Comparison of ENCODE assay signal across 9 mouse cellular contexts in the genomic region with DNA sequence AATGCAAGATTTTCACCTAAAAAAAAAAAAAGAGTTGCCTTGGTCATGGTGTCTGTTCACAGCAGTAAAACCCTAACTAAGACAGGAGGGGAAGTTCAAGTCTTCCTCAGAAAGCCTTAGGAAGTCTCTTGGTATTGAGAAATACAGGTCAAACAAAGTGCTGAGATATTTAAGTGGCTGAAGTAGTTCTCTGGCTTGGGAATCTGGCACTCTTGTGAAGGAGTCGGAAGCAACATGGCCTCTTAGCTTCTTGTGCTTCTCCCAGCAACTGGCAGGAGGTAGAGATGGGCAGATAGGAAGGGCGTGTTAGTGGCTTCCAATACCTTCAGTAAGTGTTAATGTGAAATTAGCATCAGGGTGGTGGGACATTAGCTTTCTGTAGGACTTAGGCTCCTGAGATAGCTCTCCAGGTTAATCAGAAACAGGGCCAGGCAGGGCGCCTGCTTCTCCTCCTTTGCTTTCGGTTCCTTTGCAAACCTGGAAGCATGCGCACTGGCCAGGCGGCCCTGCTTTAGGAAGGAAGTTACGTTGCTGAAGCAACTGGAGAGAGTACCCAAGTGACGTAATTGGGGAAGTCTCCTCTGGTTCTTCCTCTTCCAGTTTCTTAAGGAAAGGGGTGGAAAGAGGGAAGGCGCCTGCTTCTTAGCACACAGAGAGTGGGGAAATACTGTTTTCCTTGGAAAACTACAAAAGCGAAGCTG. TPM values are rescaled to one million over a fixed set of nuclear protein-coding genes. Genes with fewer than 3 reads are reported as not detected.
A peak's percentile ranks its signal among the peaks of the same experiment; 100 is the strongest.
DNase-seq lines count a peak whose midpoint lies in the region.
"Had no signal": no experiment of that assay in that cellular context is flagged by ENCODE, and none has a peak within 500 bp of the region (broad histone marks: within the 10 kb centered on the region; RNA-seq: fewer than 3 reads in every experiment).

No protein-coding gene starts in this region.

- no peak overlapping the region for H3K4me3 ChIP-seq in hindbrain, embryonic 10.5 days
- H3K4me3 ChIP-seq: neural tube, embryonic 13.5 days had no signal

- no peaks in the 10 kb centered on the region for H3K4me1 ChIP-seq in hindbrain, embryonic 10.5 days (replicated peaks)

- peaks cover 6% of the 10 kb centered on the region; the same call in 1 of the 2 replicates for H3K9me3 ChIP-seq in hindbrain, embryonic 10.5 days

- DNase-seq in 416B (ENCODE audit: low read depth) = peak; percentile 25
- peak; percentile 31 to 40 for DNase-seq in B cell, adult 2 months
- peak; percentile 58 to 79 for DNase-seq in heart, adult 9 months (ENCODE audit: low spot score in 2 of 2)
- DNase-seq in lung, adult 18-20 months = peak; percentile 85 to 87
- no peak for DNase-seq in hindbrain, embryonic 10.5 days (ENCODE audit: low spot score)
- DNase-seq in cerebellum, adult 9-11 months = no peak
- DNase-seq in thymus, postnatal 14 days = no peak
- no peak for DNase-seq in urinary bladder, postnatal 25 days (ENCODE audit: low spot score)

- no peaks in the 10 kb centered on the region for H3K27me3 ChIP-seq in hindbrain, embryonic 10.5 days (ENCODE audit: insufficient read depth, poor library complexity, severe bottlenecking)
- H3K27me3 ChIP-seq: neural tube, embryonic 13.5 days had no signal

- peaks cover 23% of the 10 kb centered on the region for H3K36me3 ChIP-seq in hindbrain, embryonic 10.5 days

- no peak overlapping the region for H3K27ac ChIP-seq in hindbrain, embryonic 10.5 days
- H3K27ac ChIP-seq: neural tube, embryonic 13.5 days had no signal

- 93% methylated on average over 10 of the region's 10 CpGs for WGBS in hindbrain, embryonic 10.5 days

RNA-seq across cellular contexts. Expression of a gene that starts 38.4 kb away (rescaled TPM):
- polyA plus RNA-seq in hindbrain, embryonic 10.5 days (2016; fragmentation: Nextera tagmentation; extraction: Ambion mirVana) = 9.1 TPM in 2 replicates

Comparison
In these comparisons a context has a peak if more than half of its experiments do, and no peak if none do; other contexts are left out.
1. DNase-seq: peak in 416B (single experiment), B cell, adult 2 months (2 of 2), heart, adult 9 months (2 of 2) and lung, adult 18-20 months (2 of 2); none in hindbrain, embryonic 10.5 days (single experiment), cerebellum, adult 9-11 months (single experiment), thymus, postnatal 14 days (single experiment) and urinary bladder, postnatal 25 days (single experiment).